Mouse (Mus musculus) lung, adult 2 months (tissue): ENCODE data around the gene Ptn.

Experiments
- CTCF ChIP-seq: fragments of 200-500 bp; IDR thresholded peaks from 2 replicates; pipeline ENCODE4 v1.5.1; 2011; ENCODE audit warnings: mild to moderate bottlenecking, low read length, control low read depth; ENCODE audit not compliant: insufficient read depth
- POLR2A ChIP-seq: fragments of 200-500 bp; IDR thresholded peaks from 2 replicates; pipeline ENCODE4 v1.6.1; 2011; ENCODE audit warnings: low read depth, mild to moderate bottlenecking, control low read depth, low read length, borderline replicate concordance; ENCODE audit errors: extremely low read depth

GRCm38 (mm10) chr6:36834695-36835265 lies 24.8 kb upstream of the Ptn start:
- no peak for TF ChIP-seq CTCF
- no peak for TF ChIP-seq POLR2A
